Mouse (Mus musculus): Measurements from ENCODE around the gene Magi1. TPM values are rescaled to one million over a fixed set of nuclear protein-coding genes. Genes with fewer than 3 reads are reported as not detected.

The Magi1 gene
- polyA plus RNA-seq, 1 experiment from 2014 or later, result 27.4 TPM

DNA sequence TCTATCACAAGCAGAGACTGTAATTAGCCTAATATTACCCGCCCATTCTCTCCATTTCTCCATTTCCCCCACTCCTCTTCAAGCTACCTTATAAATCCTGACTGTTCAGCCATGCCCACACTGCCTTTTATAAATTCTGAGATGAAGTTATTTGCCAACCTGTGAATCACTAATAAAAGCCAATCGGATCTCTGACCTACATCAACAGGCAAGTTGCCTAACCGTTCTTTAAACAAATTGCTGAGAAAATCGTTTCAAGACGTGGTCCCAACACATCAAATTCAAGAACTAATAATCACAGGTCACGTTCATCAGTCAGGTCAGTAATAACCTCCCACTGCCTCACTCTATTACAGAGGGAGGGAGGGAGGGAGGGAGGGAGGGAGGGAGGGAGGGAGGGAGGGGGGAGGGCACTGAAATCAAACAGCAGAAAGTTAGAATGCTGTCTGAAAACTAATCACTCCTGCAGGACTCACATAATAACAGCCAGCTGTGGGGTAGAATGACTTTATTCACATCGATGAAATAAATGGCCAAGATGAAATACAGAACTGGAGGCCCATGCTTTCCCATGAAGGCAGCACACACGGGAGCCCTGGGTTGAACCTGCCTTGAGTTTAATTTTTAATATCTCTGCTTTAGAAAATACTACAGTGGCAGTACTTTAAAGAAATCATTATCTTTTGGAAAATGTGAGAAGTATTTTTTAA lies 215.8 kb downstream of the Magi1 start:
- no peak overlapping the region for H3K9ac ChIP-seq (ENCODE audit: low read depth, low read length)
- H3K27me3 ChIP-seq (ENCODE audit: control insufficient read depth, insufficient read depth, low read length), result no peaks in the 10 kb centered on the region
- H3K9me3 ChIP-seq (ENCODE audit: control insufficient read depth, low read length), result no peaks in the 10 kb centered on the region
- 55% methylated on average over 8 of the region's 8 CpGs for WGBS
- no peak overlapping the region for H3K27ac ChIP-seq (ENCODE audit: low read depth, low read length)
- ATAC-seq (ENCODE audit: low FRiP score) (no peak), DNase-seq (ENCODE audit: low spot score) (no peak)
- no peaks in the 10 kb centered on the region for H3K36me3 ChIP-seq (ENCODE audit: control insufficient read depth, insufficient read depth, low read length)
- H3K4me1 ChIP-seq (replicated peaks; ENCODE audit: control insufficient read depth, insufficient read depth, low read length), result no peaks in the 10 kb centered on the region
- H3K4me2 ChIP-seq (replicated peaks; ENCODE audit: low read depth, low read length), result no peak overlapping the region
- H3K4me3 ChIP-seq (ENCODE audit: low read depth, low read length), result no peak overlapping the region

DNA sequence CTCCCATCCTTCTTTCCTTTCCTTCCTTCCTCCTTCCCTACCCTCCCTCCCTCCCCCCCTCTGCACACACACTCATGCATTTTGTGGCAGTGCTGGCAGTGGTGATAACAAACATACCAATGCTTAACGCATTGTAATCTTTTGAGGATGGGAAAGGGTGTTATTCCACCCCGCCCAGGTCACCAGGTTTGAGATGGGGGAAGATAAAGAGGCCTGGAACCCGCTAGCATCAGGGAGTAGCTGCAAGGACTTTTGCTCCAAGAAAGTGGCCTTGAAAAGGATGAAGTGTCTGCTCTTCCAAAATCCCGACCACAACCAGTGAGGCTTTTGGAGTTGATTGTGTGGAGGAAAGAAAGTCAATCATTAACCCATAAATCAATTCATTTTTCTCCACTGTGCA lies 218.9 kb downstream of the Magi1 start:
- H3K4me2 ChIP-seq (replicated peaks; ENCODE audit: low read depth, low read length), result no peak overlapping the region
- H3K36me3 ChIP-seq (ENCODE audit: control insufficient read depth, insufficient read depth, low read length), result no peaks in the 10 kb centered on the region
- no peak overlapping the region for H3K27ac ChIP-seq (ENCODE audit: low read depth, low read length)
- no peak for DNase-seq (ENCODE audit: low spot score)
- H3K9ac ChIP-seq (ENCODE audit: low read depth, low read length), result no peak overlapping the region
- WGBS, result 73% methylated on average over 4 of the region's 4 CpGs
- no peaks in the 10 kb centered on the region for H3K27me3 ChIP-seq (ENCODE audit: control insufficient read depth, insufficient read depth, low read length)
- H3K4me3 ChIP-seq (ENCODE audit: low read depth, low read length), result no peak overlapping the region
- ATAC-seq (ENCODE audit: low FRiP score), result no peak
- no peaks in the 10 kb centered on the region for H3K9me3 ChIP-seq (ENCODE audit: control insufficient read depth, low read length)
- 0 out of 2 replicates have a peak, but pooled peaks cover 2% of the 10 kb centered on the region for H3K4me1 ChIP-seq (replicated peaks; ENCODE audit: control insufficient read depth, insufficient read depth, low read length)

- Histone ChIP-seq H3K9me3 (ENCODE audit: control insufficient read depth, low read length) (no peaks in the 10 kb centered on the region), H3K4me2 (replicated peaks; ENCODE audit: low read depth, low read length) (no peak overlapping the region), H3K27ac (ENCODE audit: low read depth, low read length) (no peak overlapping the region), H3K27me3 (ENCODE audit: control insufficient read depth, insufficient read depth, low read length) (no peaks in the 10 kb centered on the region), H3K9ac (ENCODE audit: low read depth, low read length) (no peak overlapping the region), H3K4me3 (ENCODE audit: low read depth, low read length) (no peak overlapping the region), H3K4me1 (replicated peaks; ENCODE audit: control insufficient read depth, insufficient read depth, low read length) (0 out of 2 replicates have a peak, but pooled peaks cover 2% of the 10 kb centered on the region), H3K36me3 (ENCODE audit: control insufficient read depth, insufficient read depth, low read length) (no peaks in the 10 kb centered on the region)
- no peak for ATAC-seq (ENCODE audit: low FRiP score)
- WGBS, result 89% methylated on average over 4 of the region's 4 CpGs
- DNase-seq (ENCODE audit: low spot score), result no peak
Observed at GRCm38 (mm10) chr6:94063542-94063941, 220.2 kb downstream of the Magi1 start.

- Histone ChIP-seq H3K9ac (ENCODE audit: low read depth, low read length) (no peak overlapping the region), H3K9me3 (ENCODE audit: control insufficient read depth, low read length) (no peaks in the 10 kb centered on the region), H3K4me3 (ENCODE audit: low read depth, low read length) (no peak overlapping the region), H3K4me2 (replicated peaks; ENCODE audit: low read depth, low read length) (no peak overlapping the region), H3K27me3 (ENCODE audit: control insufficient read depth, insufficient read depth, low read length) (no peaks in the 10 kb centered on the region), H3K36me3 (ENCODE audit: control insufficient read depth, insufficient read depth, low read length) (no peaks in the 10 kb centered on the region), H3K4me1 (replicated peaks; ENCODE audit: control insufficient read depth, insufficient read depth, low read length) (0 out of 2 replicates have a peak, but pooled peaks cover 2% of the 10 kb centered on the region), H3K27ac (ENCODE audit: low read depth, low read length) (no peak overlapping the region)
- DNase-seq (ENCODE audit: low spot score), result no peak
- ATAC-seq (ENCODE audit: low FRiP score), result no peak
- 79% methylated on average over 8 of the region's 8 CpGs for whole genome bisulfite sequencing
Observed at GRCm38 (mm10) chr6:94061424-94061980, 222.2 kb downstream of the Magi1 start.

GRCm38 (mm10) chr6:94060621-94061213 lies 223.0 kb downstream of the Magi1 start:
- DNase-seq (ENCODE audit: low spot score) (no peak), ATAC-seq (ENCODE audit: low FRiP score) (no peak)
- no peaks in the 10 kb centered on the region for H3K27me3 ChIP-seq (ENCODE audit: control insufficient read depth, insufficient read depth, low read length)
- H3K27ac ChIP-seq (ENCODE audit: low read depth, low read length), result no peak overlapping the region
- no peaks in the 10 kb centered on the region for H3K36me3 ChIP-seq (ENCODE audit: control insufficient read depth, insufficient read depth, low read length)
- no peak overlapping the region for H3K9ac ChIP-seq (ENCODE audit: low read depth, low read length)
- no peaks in the 10 kb centered on the region for H3K9me3 ChIP-seq (ENCODE audit: control insufficient read depth, low read length)
- 0 out of 2 replicates have a peak, but pooled peaks cover 2% of the 10 kb centered on the region for H3K4me1 ChIP-seq (replicated peaks; ENCODE audit: control insufficient read depth, insufficient read depth, low read length)
- no peak overlapping the region for H3K4me3 ChIP-seq (ENCODE audit: low read depth, low read length)
- WGBS, result 93% methylated on average over 7 of the region's 7 CpGs
- H3K4me2 ChIP-seq (replicated peaks; ENCODE audit: low read depth, low read length), result no peak overlapping the region

DNA sequence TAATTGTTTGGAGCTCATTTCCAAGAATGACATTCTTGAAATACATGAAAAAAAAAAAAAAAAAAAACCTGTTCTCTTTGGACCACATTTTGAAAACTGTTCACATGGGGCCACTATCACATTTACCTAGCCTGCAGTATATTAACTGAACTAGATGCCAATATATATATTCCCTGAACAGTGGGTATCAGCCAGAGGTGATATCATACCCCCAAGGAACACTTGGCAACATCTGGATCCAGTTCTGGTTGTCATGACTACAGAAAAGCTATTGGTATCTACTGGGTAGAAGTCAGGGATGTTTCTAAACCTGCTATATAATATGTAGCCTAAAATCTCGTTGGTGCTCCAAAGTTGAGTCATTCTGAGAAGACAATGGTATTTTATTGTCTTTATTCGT lies 224.6 kb downstream of the Magi1 start:
- H3K36me3 ChIP-seq (ENCODE audit: control insufficient read depth, insufficient read depth, low read length), result no peaks in the 10 kb centered on the region
- 88% methylated on average over 2 of the region's 2 CpGs for WGBS
- no peak for ATAC-seq (ENCODE audit: low FRiP score)
- DNase-seq (ENCODE audit: low spot score), result no peak
- H3K27me3 ChIP-seq (ENCODE audit: control insufficient read depth, insufficient read depth, low read length), result no peaks in the 10 kb centered on the region
- H3K9me3 ChIP-seq (ENCODE audit: control insufficient read depth, low read length), result no peaks in the 10 kb centered on the region
- no peak overlapping the region for H3K9ac ChIP-seq (ENCODE audit: low read depth, low read length)
- H3K4me2 ChIP-seq (replicated peaks; ENCODE audit: low read depth, low read length), result no peak overlapping the region
- H3K4me1 ChIP-seq (replicated peaks; ENCODE audit: control insufficient read depth, insufficient read depth, low read length), result 0 out of 2 replicates have a peak, but pooled peaks cover 2% of the 10 kb centered on the region
- H3K27ac ChIP-seq (ENCODE audit: low read depth, low read length), result no peak overlapping the region
- no peak overlapping the region for H3K4me3 ChIP-seq (ENCODE audit: low read depth, low read length)

- 17% methylated on average over 1 of the region's 1 CpGs for WGBS
- Histone ChIP-seq H3K4me3 (ENCODE audit: low read depth, low read length) (no peak overlapping the region), H3K27ac (ENCODE audit: low read depth, low read length) (no peak overlapping the region), H3K27me3 (ENCODE audit: control insufficient read depth, insufficient read depth, low read length) (no peaks in the 10 kb centered on the region), H3K9ac (ENCODE audit: low read depth, low read length) (no peak overlapping the region), H3K9me3 (ENCODE audit: control insufficient read depth, low read length) (no peaks in the 10 kb centered on the region), H3K4me1 (replicated peaks; ENCODE audit: control insufficient read depth, insufficient read depth, low read length) (no peaks in the 10 kb centered on the region), H3K4me2 (replicated peaks; ENCODE audit: low read depth, low read length) (no peak overlapping the region), H3K36me3 (ENCODE audit: control insufficient read depth, insufficient read depth, low read length) (no peaks in the 10 kb centered on the region)
- ATAC-seq (ENCODE audit: low FRiP score) (no peak), DNase-seq (ENCODE audit: low spot score) (peak; percentile 70)
Observed at GRCm38 (mm10) chr6:94053920-94054319, 229.8 kb downstream of the Magi1 start.

DNA sequence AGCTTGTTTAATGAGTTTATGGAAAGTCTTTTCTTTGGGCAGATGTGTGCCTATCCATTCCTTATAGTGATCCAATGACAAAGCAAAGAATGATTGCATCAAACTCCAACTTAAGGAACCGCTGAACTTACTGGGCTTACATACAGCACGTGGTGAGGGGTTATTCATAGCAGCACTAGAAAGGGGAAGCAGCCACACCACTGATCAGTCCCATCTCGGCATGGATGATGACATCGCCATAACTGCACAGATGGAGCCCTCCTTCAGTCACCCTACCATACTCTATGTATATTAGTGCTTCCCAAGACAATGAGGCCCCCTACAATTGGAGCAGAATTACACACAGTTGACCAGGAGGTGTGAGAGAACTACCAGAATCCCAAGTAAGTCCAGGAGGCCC lies 238.5 kb downstream of the Magi1 start:
- 96% methylated on average over 4 of the region's 4 CpGs for WGBS
- no peaks in the 10 kb centered on the region for H3K4me1 ChIP-seq (replicated peaks; ENCODE audit: control insufficient read depth, insufficient read depth, low read length)
- H3K4me2 ChIP-seq (replicated peaks; ENCODE audit: low read depth, low read length), result no peak overlapping the region
- no peaks in the 10 kb centered on the region for H3K36me3 ChIP-seq (ENCODE audit: control insufficient read depth, insufficient read depth, low read length)
- no peak overlapping the region for H3K9ac ChIP-seq (ENCODE audit: low read depth, low read length)
- ATAC-seq (ENCODE audit: low FRiP score) (no peak), DNase-seq (ENCODE audit: low spot score) (no peak)
- no peak overlapping the region for H3K27ac ChIP-seq (ENCODE audit: low read depth, low read length)
- no peak overlapping the region for H3K4me3 ChIP-seq (ENCODE audit: low read depth, low read length)
- no peaks in the 10 kb centered on the region for H3K27me3 ChIP-seq (ENCODE audit: control insufficient read depth, insufficient read depth, low read length)
- no peaks in the 10 kb centered on the region for H3K9me3 ChIP-seq (ENCODE audit: control insufficient read depth, low read length)

- no peak overlapping the region for H3K4me2 ChIP-seq (replicated peaks; ENCODE audit: low read depth, low read length)
- no peak overlapping the region for H3K27ac ChIP-seq (ENCODE audit: low read depth, low read length)
- WGBS, result 73% methylated on average over 7 of the region's 7 CpGs
- DNase-seq (ENCODE audit: low spot score), result no peak
- H3K9ac ChIP-seq (ENCODE audit: low read depth, low read length), result no peak overlapping the region
- H3K4me1 ChIP-seq (replicated peaks; ENCODE audit: control insufficient read depth, insufficient read depth, low read length), result no peaks in the 10 kb centered on the region
- H3K27me3 ChIP-seq (ENCODE audit: control insufficient read depth, insufficient read depth, low read length), result no peaks in the 10 kb centered on the region
- no peaks in the 10 kb centered on the region for H3K9me3 ChIP-seq (ENCODE audit: control insufficient read depth, low read length)
- no peak overlapping the region for H3K4me3 ChIP-seq (ENCODE audit: low read depth, low read length)
- no peaks in the 10 kb centered on the region for H3K36me3 ChIP-seq (ENCODE audit: control insufficient read depth, insufficient read depth, low read length)
- ATAC-seq (ENCODE audit: low FRiP score), result no peak
Observed at GRCm38 (mm10) chr6:94043461-94043860, 240.3 kb downstream of the Magi1 start.

Measured in hindbrain, embryonic 11.5 days (tissue).